Mouse (Mus musculus) stomach, embryonic 16.5 days (tissue): Measurements from ENCODE around the gene Relb. TPM values are rescaled to one million over a fixed set of nuclear protein-coding genes. Genes with fewer than 3 reads are reported as not detected.

Experiments used
- ATAC-seq: fragments of 200-750 bp; cut with Nextera tagmentation; 2 replicates; pipeline ENCODE4 v1.8.0; 2017; ENCODE audit warnings: moderate number of reproducible peaks, moderate TSS enrichment; ENCODE audit not compliant: insufficient read depth, low FRiP score
- H3K27ac ChIP-seq: fragments of 300-500 bp; sonication (generic); 2 replicates; pipeline ENCODE4 v1.5.1; 2014; ENCODE audit warnings: low read length
- H3K27me3 ChIP-seq: fragments of 300-500 bp; sonication (generic); 2 replicates; pipeline ENCODE4 v1.6.1; 2014; ENCODE audit warnings: low read length, control low read depth, mixed read lengths; ENCODE audit not compliant: control insufficient read depth, insufficient read depth
- H3K36me3 ChIP-seq: fragments of 300-500 bp; sonication (generic); 2 replicates; pipeline ENCODE4 v1.6.1; 2014; ENCODE audit warnings: low read length; ENCODE audit not compliant: control insufficient read depth, insufficient read depth
- H3K4me1 ChIP-seq: fragments of 300-500 bp; sonication (generic); 2 replicates; pipeline ENCODE4 v1.6.1; 2014; ENCODE audit warnings: low read length, control low read depth, mixed read lengths; ENCODE audit not compliant: control insufficient read depth, insufficient read depth
- H3K4me2 ChIP-seq: fragments of 300-500 bp; sonication (generic); 2 replicates; pipeline ENCODE4 v1.6.1; 2014; ENCODE audit warnings: low read depth, low read length, mixed read lengths
- H3K4me3 ChIP-seq: fragments of 300-500 bp; sonication (generic); replicated peaks from 2 replicates; pipeline ENCODE4 v1.5.1; 2014; ENCODE audit warnings: mild to moderate bottlenecking, low read length
- H3K9ac ChIP-seq: fragments of 300-500 bp; sonication (generic); 2 replicates; pipeline ENCODE4 v1.6.1; 2014; ENCODE audit warnings: low read length
- H3K9me3 ChIP-seq: fragments of 300-500 bp; sonication (generic); replicated peaks from 2 replicates; pipeline ENCODE4 v1.6.1; 2016; ENCODE audit warnings: low read length, control low read depth; ENCODE audit not compliant: control insufficient read depth
- WGBS: fragments of 180-500 bp; shearing (Covaris S2); extraction: QIAGEN DNeasy Blood & Tissue Kit; methylation state at CpG from one replicate; pipeline ENCODE4 v1.1.7; 2014; 5-methylcytosine and 5-hydroxymethylcytosine counted together
- polyA plus RNA-seq: library from polyadenylated mRNA; unstranded; fragments of >200 nt; fragmentation: Nextera tagmentation; extraction: Ambion mirVana; gene quantifications from 2 replicates; pipeline ENCODE4 v1.2.1, GENCODE M21; 2015

Gene Relb
- polyA plus RNA-seq, 1 experiment from 2014 or later, result 9.0 TPM

DNA sequence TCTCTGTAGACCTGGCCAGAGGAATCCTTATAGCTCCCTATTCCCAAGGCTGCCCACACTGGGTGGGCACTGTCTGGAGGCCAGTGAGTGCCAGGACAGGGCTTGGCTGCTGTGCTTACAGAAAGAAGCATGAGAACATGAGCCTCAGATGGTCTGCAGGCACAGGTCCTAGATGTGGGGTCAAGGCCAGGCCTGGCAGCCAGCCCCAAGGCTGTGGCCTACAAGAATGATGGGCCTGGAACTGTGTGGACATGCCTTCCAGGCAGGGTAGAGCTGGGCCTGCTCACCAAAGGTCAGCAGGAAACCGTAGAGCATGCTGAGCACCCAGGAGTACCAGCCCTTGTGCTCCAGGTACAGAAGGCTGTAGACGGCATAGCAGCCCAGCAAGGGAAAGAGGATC lies 5.4 kb upstream of the Relb start:
- Histone ChIP-seq H3K4me2 (no peak overlapping the region), H3K27ac (no peak overlapping the region), H3K36me3 (peaks cover 25% of the 10 kb centered on the region), H3K9ac (no peak overlapping the region), H3K4me1 (no peaks in the 10 kb centered on the region), H3K27me3 (no peaks in the 10 kb centered on the region), H3K9me3 (no peaks in the 10 kb centered on the region), H3K4me3 (no peak overlapping the region)
- no peak for ATAC-seq
- 87% methylated on average over 2 of the region's 2 CpGs for WGBS

DNA sequence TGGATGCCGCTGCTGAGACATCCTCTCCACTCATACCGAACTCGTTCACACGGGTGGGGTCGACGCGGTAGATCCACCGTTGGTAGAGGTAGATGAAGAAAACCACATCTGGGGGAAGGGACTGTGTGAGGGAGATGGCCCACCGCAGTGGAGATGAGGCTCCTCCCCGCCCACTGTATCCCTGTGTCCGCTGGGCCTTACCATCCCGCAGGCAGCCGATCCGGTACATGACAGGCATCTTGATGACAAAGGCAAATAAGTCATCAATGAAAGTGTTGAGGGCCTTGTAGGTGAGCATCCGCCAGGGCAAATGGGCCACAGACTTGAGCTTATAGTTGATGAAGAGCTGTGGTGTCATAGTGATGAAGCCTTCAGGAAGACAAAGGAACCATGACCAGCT lies 4.6 kb upstream of the Relb start:
- 91% methylated on average over 15 of the region's 15 CpGs for WGBS
- H3K9ac ChIP-seq, result no peak overlapping the region
- no peak overlapping the region for H3K27ac ChIP-seq
- H3K36me3 ChIP-seq, result peaks cover 25% of the 10 kb centered on the region
- no peaks in the 10 kb centered on the region for H3K9me3 ChIP-seq
- no peaks in the 10 kb centered on the region for H3K27me3 ChIP-seq
- no peak overlapping the region for H3K4me2 ChIP-seq
- H3K4me3 ChIP-seq, result no peak overlapping the region
- ATAC-seq, result no peak
- H3K4me1 ChIP-seq, result no peaks in the 10 kb centered on the region

DNA sequence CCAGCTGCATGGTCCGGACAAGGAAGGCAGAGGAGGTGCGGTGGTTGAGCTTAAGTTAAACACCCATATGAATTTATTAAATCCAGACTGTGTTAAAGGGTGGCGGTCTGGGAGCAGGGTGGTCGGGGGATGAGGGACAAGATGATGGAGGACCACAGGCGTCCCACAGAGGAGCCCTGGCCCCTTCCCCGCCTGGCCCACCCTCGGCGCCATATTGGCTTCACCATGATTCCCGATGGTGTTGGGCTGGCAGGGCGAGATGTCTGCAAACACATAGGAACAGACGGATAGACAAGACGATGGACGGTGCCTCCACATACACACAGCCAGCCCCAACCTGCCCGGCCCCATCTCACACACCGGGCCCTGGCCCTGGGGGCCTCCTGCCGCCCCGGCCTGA lies 4.0 kb upstream of the Relb start:
- H3K4me3 ChIP-seq, result no peak overlapping the region
- H3K27ac ChIP-seq, result no peak overlapping the region
- H3K4me2 ChIP-seq, result no peak overlapping the region
- H3K9ac ChIP-seq, result no peak overlapping the region
- H3K4me1 ChIP-seq, result no peaks in the 10 kb centered on the region
- H3K9me3 ChIP-seq, result no peaks in the 10 kb centered on the region
- ATAC-seq, result no peak
- no peaks in the 10 kb centered on the region for H3K27me3 ChIP-seq
- H3K36me3 ChIP-seq, result peaks cover 25% of the 10 kb centered on the region
- 90% methylated on average over 17 of the region's 17 CpGs for WGBS

DNA sequence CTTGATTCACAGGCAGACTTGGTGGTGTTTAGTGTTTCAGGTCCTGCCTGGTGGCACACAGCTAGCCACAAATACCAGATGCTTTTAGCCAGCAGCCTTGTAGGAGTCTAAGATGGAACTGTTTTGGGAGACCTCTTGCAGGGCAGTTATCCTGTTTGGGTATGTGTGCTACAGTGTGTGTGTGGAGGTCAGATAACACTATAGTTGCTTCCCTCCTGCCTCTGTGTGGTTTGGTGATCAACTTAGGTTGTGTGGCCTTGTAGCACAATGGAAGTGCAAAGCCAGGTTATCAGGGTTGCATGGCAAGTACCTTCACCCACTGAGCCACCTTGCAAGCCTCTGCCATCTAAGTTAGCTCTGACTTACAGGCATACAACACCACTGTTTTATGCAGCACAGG lies 3.5 kb upstream of the Relb start:
- H3K4me1 ChIP-seq, result no peaks in the 10 kb centered on the region
- no peaks in the 10 kb centered on the region for H3K9me3 ChIP-seq
- peaks cover 24% of the 10 kb centered on the region for H3K36me3 ChIP-seq
- no peaks in the 10 kb centered on the region for H3K27me3 ChIP-seq
- H3K27ac ChIP-seq, result no peak overlapping the region
- no peak overlapping the region for H3K4me2 ChIP-seq
- ATAC-seq, result no peak
- H3K4me3 ChIP-seq, result no peak overlapping the region
- no peak overlapping the region for H3K9ac ChIP-seq

DNA sequence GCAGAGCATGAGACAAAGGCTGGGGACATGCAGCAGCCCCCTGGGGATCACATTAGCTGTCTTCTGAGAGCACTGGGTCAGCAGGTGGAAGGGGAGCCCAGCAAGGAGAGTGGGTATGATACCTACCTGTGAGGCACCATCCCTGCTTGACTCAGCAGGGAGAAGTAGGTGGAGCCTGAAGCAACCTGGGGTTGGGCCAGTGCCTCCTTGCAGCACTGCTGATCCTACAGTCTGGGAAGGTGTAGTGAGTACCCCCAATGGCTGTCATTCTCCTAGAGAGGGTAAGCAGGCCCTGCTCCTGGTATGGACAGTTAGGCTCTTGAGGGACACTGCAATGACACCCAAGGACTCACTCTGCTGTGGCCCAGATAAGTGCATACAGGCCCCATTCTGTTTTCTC lies 3.0 kb upstream of the Relb start:
- Histone ChIP-seq H3K9me3 (no peaks in the 10 kb centered on the region), H3K27me3 (no peaks in the 10 kb centered on the region), H3K4me1 (no peaks in the 10 kb centered on the region), H3K27ac (no peak overlapping the region), H3K4me3 (no peak overlapping the region), H3K36me3 (peaks cover 19% of the 10 kb centered on the region), H3K4me2 (no peak overlapping the region), H3K9ac (no peak overlapping the region)
- ATAC-seq, result no peak

DNA sequence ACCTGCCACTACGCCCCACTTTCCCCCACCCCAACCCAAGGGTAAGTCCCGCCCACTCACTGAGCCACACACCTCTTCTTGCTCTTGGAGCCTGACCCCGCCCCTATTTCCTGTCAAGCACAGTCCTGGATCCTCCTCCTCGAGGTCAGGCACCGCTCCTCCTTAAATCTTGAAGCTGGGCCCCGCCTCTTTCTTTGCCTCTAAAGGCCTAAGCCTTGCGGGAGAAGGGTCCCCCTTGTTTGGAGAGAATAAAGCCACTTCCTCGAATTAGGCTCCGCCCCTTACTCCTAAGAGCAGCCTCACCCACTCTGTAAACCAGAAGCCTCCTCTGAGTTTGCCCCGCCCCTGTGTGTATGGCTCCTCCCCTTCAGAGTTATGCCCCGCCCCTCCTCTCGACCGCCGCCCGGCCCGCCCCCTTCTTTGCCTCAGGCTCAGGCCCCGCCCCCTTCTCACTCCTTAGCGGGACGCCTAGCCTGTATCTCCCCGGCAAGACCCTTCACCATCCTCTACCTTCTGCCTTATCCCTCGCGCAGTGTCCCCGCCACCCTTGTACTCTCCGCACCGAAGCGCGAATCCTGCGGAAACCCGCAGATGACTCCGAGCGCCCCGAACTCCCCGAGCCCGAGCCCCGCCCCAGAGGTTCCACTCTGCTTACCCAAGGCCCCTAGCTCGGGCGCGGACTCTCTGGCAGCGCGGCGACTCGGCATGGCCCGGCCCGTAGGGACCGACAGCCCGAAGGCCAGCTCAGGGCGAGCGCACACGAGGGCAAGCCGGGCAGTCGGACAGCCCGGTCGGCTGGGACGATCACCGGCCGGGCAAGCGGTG lies 490 bp downstream of the Relb start:
- Histone ChIP-seq H3K36me3 (peaks cover 9% of the 10 kb centered on the region), H3K27ac (peak overlapping the region; percentile 91), H3K4me3 (peak overlapping the region; percentile 60), H3K9me3 (no peaks in the 10 kb centered on the region), H3K9ac (peak overlapping the region; percentile 71), H3K4me1 (0 out of 2 replicates have a peak, but pooled peaks cover 4% of the 10 kb centered on the region), H3K4me2 (peak overlapping the region; percentile 96), H3K27me3 (no peaks in the 10 kb centered on the region)
- under 1% methylated on average over 57 of the region's 57 CpGs for WGBS
- ATAC-seq, result peak; percentile 92

DNA sequence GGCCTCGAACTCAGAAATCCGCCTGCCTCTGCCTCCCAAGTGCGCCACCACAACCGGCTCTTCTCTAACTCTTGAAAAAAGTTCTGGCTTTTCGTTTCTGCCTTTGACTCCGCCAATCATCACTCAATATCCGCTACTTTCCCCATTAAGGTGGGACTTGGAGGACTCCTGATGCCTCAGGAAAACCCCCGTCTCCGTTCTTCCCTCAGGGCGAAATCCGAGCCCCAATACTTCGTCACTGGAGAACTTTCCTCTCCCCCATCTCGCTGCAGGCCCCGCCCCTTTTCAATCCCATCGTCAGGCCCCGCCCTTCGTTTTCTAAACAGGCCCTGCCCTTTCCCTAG lies 1.1 kb downstream of the Relb start:
- Histone ChIP-seq H3K9me3 (no peaks in the 10 kb centered on the region), H3K4me3 (peak overlapping the region; percentile 60), H3K27ac (peak overlapping the region; percentile 91; the same call in 1 of the 2 replicates), H3K9ac (peak overlapping the region; percentile 52; the same call in 1 of the 2 replicates), H3K36me3 (peaks cover 3% of the 10 kb centered on the region; the same call in 1 of the 2 replicates), H3K4me2 (peak overlapping the region; percentile 96), H3K27me3 (no peaks in the 10 kb centered on the region), H3K4me1 (peaks cover 7% of the 10 kb centered on the region; the same call in 1 of the 2 replicates)
- no peak for ATAC-seq
- WGBS, result 9% methylated on average over 17 of the region's 17 CpGs

DNA sequence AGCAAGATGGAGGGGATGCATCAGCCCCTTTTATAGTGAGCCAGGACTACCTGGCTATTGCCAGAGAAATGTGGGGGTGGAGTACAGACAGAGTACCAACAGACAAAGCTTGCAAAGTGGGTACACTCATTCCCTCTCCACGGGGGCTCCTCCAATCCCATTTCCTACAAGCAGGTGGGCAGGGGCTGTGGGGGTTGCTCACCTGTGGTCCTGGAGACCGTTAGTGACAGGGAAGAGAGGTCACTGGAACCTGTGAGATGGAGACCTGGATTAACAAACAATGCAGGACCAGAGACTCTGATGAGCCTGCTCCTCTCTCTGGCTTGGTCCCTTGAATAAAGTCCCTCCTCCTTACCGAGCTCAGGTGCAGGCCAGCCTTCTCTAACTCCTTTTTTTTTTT lies 1.5 kb downstream of the Relb start:
- peaks cover 8% of the 10 kb centered on the region; the same call in 1 of the 2 replicates for H3K4me1 ChIP-seq
- 54% methylated on average over 3 of the region's 3 CpGs for WGBS
- H3K4me3 ChIP-seq, result peak overlapping the region; percentile 60
- H3K27ac ChIP-seq, result peak overlapping the region; percentile 91; the same call in 1 of the 2 replicates
- ATAC-seq, result no peak
- H3K36me3 ChIP-seq, result no peaks in the 10 kb centered on the region
- peak overlapping the region; percentile 96 for H3K4me2 ChIP-seq
- no peaks in the 10 kb centered on the region for H3K9me3 ChIP-seq
- peak overlapping the region; percentile 52; the same call in 1 of the 2 replicates for H3K9ac ChIP-seq
- no peaks in the 10 kb centered on the region for H3K27me3 ChIP-seq

DNA sequence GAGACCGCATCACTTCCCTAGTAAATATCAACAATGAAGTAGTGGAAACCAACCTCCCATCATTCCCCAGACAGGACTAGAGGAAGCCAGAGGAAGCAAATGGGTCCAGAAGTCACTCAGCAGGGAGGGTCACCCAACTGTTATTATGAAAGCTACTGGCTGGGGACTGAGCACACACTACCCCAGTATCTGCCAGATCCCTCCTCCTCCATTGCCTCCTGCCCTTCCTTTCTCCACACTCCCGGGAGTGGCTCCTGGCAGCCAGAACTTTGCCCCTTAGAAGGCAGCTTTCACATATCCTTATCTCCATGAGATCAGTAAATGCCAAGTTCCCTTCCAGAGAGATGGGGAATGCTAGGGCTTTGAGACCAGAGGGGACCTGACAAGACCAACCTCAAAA lies 5.8 kb downstream of the Relb start:
- Histone ChIP-seq H3K36me3 (no peaks in the 10 kb centered on the region), H3K9ac (no peak overlapping the region; the same call in 1 of the 2 replicates), H3K4me1 (peaks cover 14% of the 10 kb centered on the region), H3K4me2 (no peak overlapping the region), H3K9me3 (no peaks in the 10 kb centered on the region), H3K4me3 (no peak overlapping the region), H3K27ac (no peak overlapping the region; the same call in 1 of the 2 replicates), H3K27me3 (no peaks in the 10 kb centered on the region)
- WGBS, result 61% methylated on average over 2 of the region's 2 CpGs
- no peak for ATAC-seq
